ENCODE assay signal across 8 mouse cellular contexts in the genomic region with DNA sequence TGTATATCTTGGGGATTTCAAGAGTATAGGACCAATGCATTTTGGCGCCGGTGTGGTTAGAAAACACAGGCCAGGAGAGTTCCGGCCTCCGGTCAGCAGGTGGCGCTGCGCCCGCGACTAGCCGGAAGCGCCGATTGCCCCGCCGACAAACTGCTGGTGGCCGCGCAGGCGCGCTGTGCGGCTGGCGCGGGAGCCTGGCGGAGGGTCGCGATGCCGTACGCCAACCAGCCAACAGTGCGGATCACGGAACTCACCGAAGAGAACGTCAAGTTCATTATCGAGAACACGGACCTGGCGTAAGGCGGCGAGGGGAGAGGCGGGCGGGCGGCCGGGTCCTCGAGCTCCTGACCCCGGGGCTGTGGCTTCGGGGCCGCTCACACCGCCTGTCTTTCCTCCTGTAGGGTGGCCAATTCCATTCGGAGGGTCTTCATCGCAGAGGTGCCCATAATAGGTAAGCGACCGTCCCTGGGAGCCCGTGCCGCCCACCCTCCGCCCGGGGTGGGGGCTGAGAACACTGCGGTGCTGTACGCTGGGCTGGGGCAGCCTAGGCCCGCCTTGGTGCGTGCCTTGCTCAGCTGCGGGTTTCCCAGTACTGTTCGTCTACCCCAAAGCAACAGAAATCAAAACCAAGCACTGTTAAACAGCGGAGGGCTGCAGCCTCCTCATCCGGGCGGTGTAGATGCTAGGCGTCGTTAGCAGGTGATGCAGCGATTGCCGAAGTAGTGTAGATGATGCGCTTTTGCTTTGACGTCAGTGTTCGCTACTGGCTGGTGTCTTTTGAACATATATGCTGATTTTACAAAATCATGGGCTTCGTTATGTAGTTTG. TPM values are rescaled to one million over a fixed set of nuclear protein-coding genes. Genes with fewer than 3 reads are reported as not detected.
DNase-seq lines count a peak whose midpoint lies in the region; ATAC-seq and TF ChIP-seq lines count a peak whose summit lies in the region.

A gene (plus strand): TSS at position 105 of the 828 bp plus-strand sequence.

- peak within 1 kb of the TSS; percentile 99 for H3K9ac ChIP-seq in kidney, embryonic 15.5 days
- peak within 1 kb of the TSS; percentile 90 for H3K9ac ChIP-seq in limb, embryonic 15.5 days
- H3K9ac ChIP-seq in midbrain, postnatal 0 days (replicated peaks; ENCODE audit: low read length, poor library complexity, severe bottlenecking): peak within 1 kb of the TSS; percentile 96

- no peaks in the 10 kb centered on the region for H3K27me3 ChIP-seq in heart, embryonic 10.5 days (ENCODE audit: insufficient read depth, poor library complexity, severe bottlenecking)
- no peaks in the 10 kb centered on the region for H3K27me3 ChIP-seq in kidney, embryonic 15.5 days
- no peaks in the 10 kb centered on the region for H3K27me3 ChIP-seq in limb, embryonic 15.5 days
- no peaks in the 10 kb centered on the region for H3K27me3 ChIP-seq in midbrain, postnatal 0 days (ENCODE audit: insufficient read depth, low read length)

- under 1% methylated on average over 68 of the region's 68 CpGs for WGBS in heart, embryonic 10.5 days
- WGBS in kidney, embryonic 15.5 days: 1% methylated on average over 68 of the region's 68 CpGs
- 1% methylated on average over 68 of the region's 68 CpGs for WGBS in limb, embryonic 15.5 days
- WGBS in midbrain, postnatal 0 days: 1% methylated on average over 68 of the region's 68 CpGs

- no peaks in the 10 kb centered on the region for H3K9me3 ChIP-seq in heart, embryonic 10.5 days
- no peaks in the 10 kb centered on the region for H3K9me3 ChIP-seq in kidney, embryonic 15.5 days (replicated peaks)
- no peaks in the 10 kb centered on the region for H3K9me3 ChIP-seq in limb, embryonic 15.5 days
- H3K9me3 ChIP-seq in midbrain, postnatal 0 days (ENCODE audit: low read length): no peaks in the 10 kb centered on the region

- peak; percentile 89 for DNase-seq in A20 (ENCODE audit: low read depth, low spot score)
- peak; percentile 92 for DNase-seq in heart, embryonic 10.5 days (ENCODE audit: low spot score)
- DNase-seq in midbrain, postnatal 0 days (ENCODE audit: low spot score): peak; percentile 91
- DNase-seq in spleen, postnatal 10 days (ENCODE audit: low spot score in 2 of 2): peak; percentile 94 to 96

- no peak for TF ChIP-seq POLR2A in bone marrow macrophage, adult 2 months (IDR thresholded peaks at IDR 0.05; ENCODE audit: borderline replicate concordance, low read depth, low read length)
- TF ChIP-seq POLR2A in embryonic fibroblast, embryonic 13.5 days (IDR thresholded peaks at IDR 0.05; ENCODE audit: low read depth, low read length): peak; percentile 77

- H3K4me3 ChIP-seq in bone marrow macrophage, adult 2 months (ENCODE audit: insufficient read depth, low read length): peak within 1 kb of the TSS; percentile 88
- H3K4me3 ChIP-seq in embryonic fibroblast, embryonic 13.5 days (ENCODE audit: insufficient read depth, low read length): peak within 1 kb of the TSS; percentile 90
- peak within 1 kb of the TSS; percentile 99 for H3K4me3 ChIP-seq in heart, embryonic 10.5 days
- H3K4me3 ChIP-seq in kidney, embryonic 15.5 days (replicated peaks): peak within 1 kb of the TSS; percentile 98
- H3K4me3 ChIP-seq in limb, embryonic 15.5 days: peak within 1 kb of the TSS; percentile 90
- H3K4me3 ChIP-seq in midbrain, postnatal 0 days (ENCODE audit: low read depth, low read length): peak within 1 kb of the TSS; percentile 94

- no peak within 1 kb of the TSS for H3K27ac ChIP-seq in bone marrow macrophage, adult 2 months (ENCODE audit: insufficient read depth, low read depth, low read length)
- H3K27ac ChIP-seq in embryonic fibroblast, embryonic 13.5 days (ENCODE audit: insufficient read depth, low read length): no peak within 1 kb of the TSS
- peak within 1 kb of the TSS; percentile 94 for H3K27ac ChIP-seq in heart, embryonic 10.5 days
- peak within 1 kb of the TSS; percentile 68 for H3K27ac ChIP-seq in kidney, embryonic 15.5 days
- H3K27ac ChIP-seq in limb, embryonic 15.5 days: peak within 1 kb of the TSS; percentile 80
- H3K27ac ChIP-seq in midbrain, postnatal 0 days (ENCODE audit: low read depth, low read length): peak within 1 kb of the TSS; percentile 81

- peaks cover 61% of the 10 kb centered on the region for H3K36me3 ChIP-seq in heart, embryonic 10.5 days
- peaks cover 63% of the 10 kb centered on the region for H3K36me3 ChIP-seq in kidney, embryonic 15.5 days
- peaks cover 62% of the 10 kb centered on the region for H3K36me3 ChIP-seq in limb, embryonic 15.5 days
- H3K36me3 ChIP-seq in midbrain, postnatal 0 days (ENCODE audit: insufficient read depth, low read length): peaks cover 35% of the 10 kb centered on the region

- peak; percentile 85 for ATAC-seq in kidney, embryonic 15.5 days (replicated peaks; ENCODE audit: low FRiP score)
- ATAC-seq in limb, embryonic 15.5 days (ENCODE audit: insufficient number of reproducible peaks, low FRiP score, low TSS enrichment, low read depth): peak; percentile 65; the same call in 1 of the 2 replicates
- peak; percentile 85 for ATAC-seq in midbrain, postnatal 0 days (ENCODE audit: low FRiP score)

- H3K4me2 ChIP-seq in kidney, embryonic 15.5 days: peak within 1 kb of the TSS; percentile 72
- H3K4me2 ChIP-seq in limb, embryonic 15.5 days: peak within 1 kb of the TSS; percentile 59
- H3K4me2 ChIP-seq in midbrain, postnatal 0 days (ENCODE audit: low read depth, low read length, poor library complexity, severe bottlenecking): peak within 1 kb of the TSS; percentile 67

- TF ChIP-seq CTCF in bone marrow macrophage, adult 2 months (IDR thresholded peaks at IDR 0.05; ENCODE audit: low read depth, low read length): peak; percentile 30; the same call in 1 of the 2 replicates
- TF ChIP-seq CTCF in embryonic fibroblast, embryonic 13.5 days (IDR thresholded peaks at IDR 0.05; ENCODE audit: borderline replicate concordance, insufficient read depth, low read length): peak; percentile 60
- TF ChIP-seq CTCF in midbrain, postnatal 0 days (IDR thresholded peaks at IDR 0.05): peak; percentile 90

- peaks cover 8% of the 10 kb centered on the region for H3K4me1 ChIP-seq in bone marrow macrophage, adult 2 months (ENCODE audit: control insufficient read depth, insufficient read depth, low read length)
- 0 out of 2 replicates have a peak, but pooled peaks cover 3% of the 10 kb centered on the region for H3K4me1 ChIP-seq in embryonic fibroblast, embryonic 13.5 days (ENCODE audit: control insufficient read depth, insufficient read depth, low read length)
- H3K4me1 ChIP-seq in heart, embryonic 10.5 days: peaks cover 20% of the 10 kb centered on the region
- peaks cover 16% of the 10 kb centered on the region for H3K4me1 ChIP-seq in kidney, embryonic 15.5 days
- H3K4me1 ChIP-seq in limb, embryonic 15.5 days: peaks cover 13% of the 10 kb centered on the region
- H3K4me1 ChIP-seq in midbrain, postnatal 0 days (ENCODE audit: insufficient read depth, low read length): no peaks in the 10 kb centered on the region

RNA-seq across cellular contexts. Expression of the gene that starts here (rescaled TPM):
- polyA plus RNA-seq in bone marrow macrophage, adult 2 months (2012; ENCODE audit: insufficient read depth, insufficient read length, missing spikeins): 41.7 and 44.9 TPM in 2 replicates
- 84.6 and 92.0 TPM in 2 replicates for polyA plus RNA-seq in embryonic fibroblast, embryonic 13.5 days (2011; ENCODE audit: insufficient read length, low read depth, missing spikeins)
- 164 and 190 TPM in 2 replicates for polyA plus RNA-seq in heart, embryonic 10.5 days (2016; fragmentation: Nextera tagmentation; extraction: Ambion mirVana)
- 155 and 157 TPM in 2 replicates for polyA plus RNA-seq in kidney, embryonic 15.5 days (2015; fragmentation: Nextera tagmentation; extraction: Ambion mirVana)
- polyA plus RNA-seq in limb, embryonic 15.5 days (2015; fragmentation: Nextera tagmentation; extraction: Ambion mirVana): 121 and 122 TPM in 2 replicates
- total RNA-seq in midbrain, postnatal 0 days (2014; rRNA removed): 62.5 and 70.5 TPM in 2 replicates
- polyA plus RNA-seq in midbrain, postnatal 0 days (2015; fragmentation: Nextera tagmentation; extraction: Ambion mirVana): 93.3 and 101 TPM in 2 replicates

Comparison
In these comparisons a context has a peak if more than half of its experiments do, and no peak if none do; other contexts are left out.
1. H3K27ac ChIP-seq: peak in heart, embryonic 10.5 days (single experiment), kidney, embryonic 15.5 days (single experiment), limb, embryonic 15.5 days (single experiment) and midbrain, postnatal 0 days (single experiment); none in bone marrow macrophage, adult 2 months (single experiment) and embryonic fibroblast, embryonic 13.5 days (single experiment).
2. CTCF ChIP-seq: peak in every context shown above with its lines; median percentile 90 in midbrain, postnatal 0 days; 60 in embryonic fibroblast, embryonic 13.5 days; 30 in bone marrow macrophage, adult 2 months.
3. Peak in every context shown above with its lines, with median percentiles within 50 percentile points of each other: DNase-seq, H3K4me3 ChIP-seq, ATAC-seq, H3K4me2 ChIP-seq and H3K9ac ChIP-seq.